Mouse (Mus musculus): ENCODE measurements around the gene Pold1. TPM values are rescaled to one million over a fixed set of nuclear protein-coding genes. Genes with fewer than 3 reads are reported as not detected.
A peak's percentile ranks its signal among the peaks of the same experiment; 100 is the strongest.

Gene Pold1
- total RNA-seq, 2 experiments from 2014 or later, result 8.8 to 9.4 TPM

DNA sequence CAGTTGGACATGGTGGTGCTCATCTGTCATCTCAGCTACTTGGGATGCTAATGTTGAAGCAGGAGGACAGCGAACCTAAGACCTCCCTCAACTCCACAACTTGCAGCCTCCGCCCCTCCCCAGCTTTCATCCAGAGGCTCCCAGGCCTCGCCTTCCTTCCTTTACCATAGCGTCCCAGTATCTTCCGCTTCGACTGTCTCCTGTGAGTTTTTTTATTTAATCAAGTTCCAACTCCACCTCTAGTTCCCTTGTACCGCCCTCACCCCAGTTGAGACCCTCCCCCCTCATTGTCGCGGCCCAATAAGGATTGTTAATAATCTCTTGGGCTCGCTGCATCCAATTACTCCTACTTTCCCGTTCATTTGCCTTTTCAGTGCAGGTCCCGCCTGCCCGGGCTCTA, 41.3 kb upstream of the Pold1 start:
- intact Hi-C loops (cut with DNase I), result no loop called here

DNA sequence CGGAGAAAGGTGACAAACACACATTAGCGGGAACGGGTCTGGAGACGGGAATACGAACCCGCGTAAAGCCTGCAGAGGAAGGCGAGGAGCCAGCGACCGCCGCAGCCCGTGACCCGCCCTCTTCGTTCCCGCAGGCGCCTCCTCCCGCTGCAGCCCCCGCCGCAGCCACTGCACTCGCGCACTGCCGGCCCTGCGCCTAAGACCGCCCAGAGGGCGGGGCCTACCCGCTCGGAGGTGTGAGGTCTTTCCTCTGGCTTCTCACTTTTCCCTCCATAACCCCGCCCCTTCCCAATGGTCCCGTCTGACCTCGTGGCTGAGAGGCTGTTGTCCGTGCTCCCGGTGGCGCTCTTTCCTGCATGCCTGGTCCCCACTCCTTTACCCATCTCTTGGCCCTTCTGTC, 40.5 kb upstream of the Pold1 start:
- no peak; the same call in 1 of the 2 replicates for TF ChIP-seq CTCF (IDR thresholded peaks at IDR 0.05)
- H3K27ac ChIP-seq, result peak overlapping the region; percentile 53; the same call in 1 of the 2 replicates
- intact Hi-C loops (cut with DNase I), result no loop called here

More for the DNA sequence above, 41.3 kb upstream of the Pold1 start:
- Histone ChIP-seq H3K4me3 (peak overlapping the region; percentile 54), H3K27ac (peak overlapping the region; percentile 55; the same call in 1 of the 2 replicates)
- no peak for TF ChIP-seq CTCF (IDR thresholded peaks at IDR 0.05)
- DNase-seq (ENCODE audit: extremely low spot score in 1 of 2, low spot score in 2 of 2), result no peak

DNA sequence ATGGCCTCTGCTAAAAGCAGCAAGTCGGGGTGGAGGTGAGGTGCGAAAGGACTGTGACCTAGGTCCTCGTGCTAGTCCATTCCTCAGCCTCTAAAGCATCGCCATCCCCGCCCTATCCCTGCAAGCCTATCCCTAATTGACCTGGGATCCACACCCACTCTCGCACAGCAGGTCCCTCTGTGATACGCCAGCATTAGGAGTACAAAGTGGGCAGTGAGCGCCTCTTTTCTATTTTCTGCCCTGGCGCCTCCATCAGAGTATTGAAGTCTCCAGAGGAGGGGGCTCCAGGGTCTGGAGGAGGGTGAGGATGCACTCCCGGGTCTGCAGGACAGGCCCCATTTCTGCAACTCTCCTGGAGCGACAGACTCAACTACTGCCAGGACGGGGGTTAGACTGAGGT, 39.7 kb upstream of the Pold1 start:
- DNase-seq (ENCODE audit: extremely low spot score in 1 of 2, low spot score in 2 of 2), result no peak
- TF ChIP-seq CTCF (IDR thresholded peaks at IDR 0.05), result no peak
- Histone ChIP-seq H3K27ac (no peak overlapping the region; the same call in 1 of the 2 replicates), H3K4me3 (peak overlapping the region; percentile 54)
- intact Hi-C loops (cut with DNase I), result no loop called here

More for the DNA sequence above, 40.5 kb upstream of the Pold1 start:
- H3K4me3 ChIP-seq, result peak overlapping the region; percentile 54
- DNase-seq (ENCODE audit: extremely low spot score in 1 of 2, low spot score in 2 of 2), result peak; percentile 73 to 82

DNA sequence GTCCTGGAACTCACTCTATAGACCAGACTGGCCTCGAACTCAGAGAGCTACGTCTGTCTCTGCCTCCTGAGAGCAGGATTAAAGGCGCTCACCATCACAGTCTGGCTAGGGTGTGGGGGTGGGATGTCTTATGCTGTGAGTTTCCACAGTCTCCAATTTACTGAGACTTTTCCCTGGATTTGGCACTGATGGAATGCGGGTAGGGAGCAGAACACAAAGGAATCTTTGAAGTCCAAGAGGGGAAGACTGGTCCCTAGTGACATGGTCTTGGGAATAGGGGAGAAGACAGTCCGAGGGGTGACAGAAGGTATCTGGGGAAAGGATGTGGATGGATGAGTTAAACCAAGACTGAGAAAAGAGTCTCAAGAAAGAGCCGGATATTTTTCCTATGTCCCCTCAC, 39.0 kb upstream of the Pold1 start:
- TF ChIP-seq CTCF (IDR thresholded peaks at IDR 0.05), result no peak
- peak overlapping the region; percentile 50 for H3K4me3 ChIP-seq
- intact Hi-C loops (cut with DNase I), result no loop called here
- H3K27ac ChIP-seq, result no peak overlapping the region; the same call in 1 of the 2 replicates
- no peak for DNase-seq (ENCODE audit: extremely low spot score in 1 of 2, low spot score in 2 of 2)

DNA sequence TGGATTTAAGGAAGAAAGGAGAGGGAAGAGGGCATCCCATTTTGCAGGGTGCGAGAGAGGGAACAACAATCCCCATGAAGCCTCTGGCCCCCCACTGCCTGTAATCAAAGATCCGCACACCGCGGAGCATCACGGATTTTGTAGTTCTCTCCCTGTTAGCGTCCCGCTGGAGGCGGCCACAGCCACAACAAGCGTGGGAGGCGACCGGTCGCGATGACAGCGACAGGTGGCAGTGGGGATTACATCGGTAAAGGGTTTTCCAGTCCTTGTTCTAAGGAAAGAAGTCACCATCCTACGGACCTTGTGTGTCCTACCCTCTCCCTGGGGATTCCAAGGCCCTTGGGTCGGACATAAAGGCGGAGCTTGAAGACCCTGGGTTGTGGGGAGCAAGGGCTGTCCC, 38.3 kb upstream of the Pold1 start:
- TF ChIP-seq CTCF (IDR thresholded peaks at IDR 0.05), result no peak
- intact Hi-C loops (cut with DNase I), result no loop called here
- peak overlapping the region; percentile 90 for H3K27ac ChIP-seq
- peak overlapping the region; percentile 50 for H3K4me3 ChIP-seq
- DNase-seq (ENCODE audit: extremely low spot score in 1 of 2, low spot score in 2 of 2), result peak; percentile 79 to 80

DNA sequence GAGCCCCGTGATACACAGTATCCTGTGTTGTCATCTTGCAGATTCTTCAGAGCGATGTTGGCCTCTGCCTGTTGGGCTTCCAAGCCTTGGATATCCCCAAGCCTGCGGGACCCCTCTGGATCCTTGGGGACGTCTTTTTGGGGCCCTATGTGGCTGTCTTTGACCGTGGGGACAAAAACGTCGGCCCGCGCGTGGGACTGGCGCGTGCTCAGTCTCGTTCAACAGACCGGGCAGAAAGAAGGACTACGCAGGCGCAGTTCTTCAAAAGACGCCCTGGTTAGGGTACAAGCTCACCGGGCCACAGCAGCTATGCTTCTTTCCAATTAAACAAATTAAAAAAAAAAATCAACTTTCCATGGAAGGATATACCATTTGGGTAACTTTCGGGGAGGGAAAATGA, 37.9 kb upstream of the Pold1 start:
- intact Hi-C loops (cut with DNase I), result no loop called here
- H3K27ac ChIP-seq, result peak overlapping the region; percentile 90
- H3K4me3 ChIP-seq, result peak overlapping the region; percentile 50
- no peak for TF ChIP-seq CTCF (IDR thresholded peaks at IDR 0.05)
- DNase-seq (ENCODE audit: extremely low spot score in 1 of 2, low spot score in 2 of 2), result peak; percentile 69 to 73

DNA sequence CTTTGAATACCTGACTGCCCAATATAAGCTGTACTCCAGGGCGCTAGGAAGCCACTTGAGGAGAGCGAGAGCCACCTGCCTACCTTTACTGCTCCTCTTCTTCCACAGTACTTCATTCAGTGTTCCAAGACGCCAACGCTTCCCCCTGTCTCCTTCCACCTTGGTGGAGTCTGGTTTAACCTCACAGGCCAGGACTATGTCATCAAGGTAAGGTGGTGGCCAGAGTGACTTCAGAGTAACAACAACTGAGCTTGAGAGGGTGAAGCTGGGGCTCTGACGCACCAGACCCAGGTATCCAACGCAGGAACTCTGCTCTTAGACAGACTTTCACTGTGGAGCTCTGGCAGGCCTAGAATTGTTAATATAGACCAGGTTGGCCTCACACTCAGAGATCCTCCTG, 37.0 kb upstream of the Pold1 start:
- no peak for DNase-seq (ENCODE audit: extremely low spot score in 1 of 2, low spot score in 2 of 2)
- Histone ChIP-seq H3K27ac (no peak overlapping the region), H3K4me3 (no peak overlapping the region)
- no peak for TF ChIP-seq CTCF (IDR thresholded peaks at IDR 0.05)
- intact Hi-C loops (cut with DNase I), result no loop called here

DNA sequence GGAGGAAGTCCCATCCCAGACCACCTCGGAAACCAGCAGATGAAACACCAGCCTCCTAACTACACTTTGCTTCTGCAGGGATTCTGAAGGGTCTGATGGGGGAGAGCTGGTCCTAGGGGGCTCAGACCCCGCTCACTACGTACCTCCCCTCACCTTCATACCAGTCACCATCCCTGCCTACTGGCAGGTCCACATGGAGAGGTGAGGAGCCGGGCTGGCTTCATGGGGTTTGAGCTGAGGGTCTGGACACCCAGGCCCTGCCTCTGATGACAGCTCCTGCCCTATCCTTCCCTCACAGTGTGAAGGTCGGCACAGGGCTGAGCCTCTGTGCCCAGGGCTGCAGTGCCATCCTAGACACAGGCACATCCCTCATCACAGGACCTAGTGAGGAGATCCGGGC, 36.3 kb upstream of the Pold1 start:
- no peak for TF ChIP-seq CTCF (IDR thresholded peaks at IDR 0.05)
- H3K4me3 ChIP-seq, result no peak overlapping the region
- H3K27ac ChIP-seq, result no peak overlapping the region
- DNase-seq (ENCODE audit: extremely low spot score in 1 of 2, low spot score in 2 of 2), result no peak
- intact Hi-C loops (cut with DNase I), result no loop called here

DNA sequence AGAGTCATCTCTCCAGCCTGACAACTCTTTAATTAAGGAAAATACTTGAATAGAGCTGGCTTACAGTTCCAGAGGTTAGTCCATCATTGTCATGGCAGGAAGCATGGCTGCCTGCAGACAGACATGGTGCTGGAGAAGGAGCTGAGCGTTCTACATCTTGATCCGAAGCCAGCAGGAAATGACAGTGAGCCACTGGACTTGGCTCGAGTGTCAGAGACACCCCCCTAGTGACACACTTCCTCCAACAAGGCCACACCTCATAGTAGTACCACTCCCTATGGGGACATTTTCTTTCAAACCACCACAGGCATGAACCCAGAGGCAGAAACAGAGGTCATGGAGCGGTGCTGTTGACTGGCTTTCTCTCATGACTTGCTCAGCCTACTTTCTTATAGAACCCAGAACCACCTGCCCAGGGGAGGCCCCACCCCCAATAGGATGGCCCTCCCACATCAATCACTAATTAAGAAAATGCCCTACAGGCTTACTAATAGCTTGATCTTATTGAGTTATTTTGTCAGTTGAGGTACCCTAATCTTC, 35.7 kb upstream of the Pold1 start:
- TF ChIP-seq CTCF (IDR thresholded peaks at IDR 0.05), result no peak
- Histone ChIP-seq H3K27ac (no peak overlapping the region), H3K4me3 (no peak overlapping the region)
- DNase-seq (ENCODE audit: extremely low spot score in 1 of 2, low spot score in 2 of 2), result no peak
- intact Hi-C loops (cut with DNase I), result no loop called here

DNA sequence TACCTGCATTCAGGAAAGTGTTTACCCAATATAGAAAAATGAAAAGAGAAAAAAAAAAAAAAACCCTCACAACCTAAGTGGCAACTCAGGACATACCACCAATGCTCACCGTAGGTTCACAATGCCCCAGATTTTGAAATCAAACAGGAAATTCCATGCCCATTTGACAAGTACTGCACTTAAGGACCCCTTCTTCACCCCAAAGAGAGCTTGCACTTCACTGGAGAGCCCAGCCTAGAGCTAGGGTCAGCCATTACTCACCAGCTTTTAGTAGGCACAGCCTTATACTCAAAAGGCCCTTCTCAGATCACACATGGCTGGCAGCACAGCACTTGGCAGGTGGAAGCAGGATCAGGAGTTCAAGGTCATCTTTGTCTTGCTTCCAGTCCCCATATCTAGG, 34.5 kb upstream of the Pold1 start:
- intact Hi-C loops (cut with DNase I), result no loop called here
- no peak for TF ChIP-seq CTCF (IDR thresholded peaks at IDR 0.05)
- Histone ChIP-seq H3K4me3 (no peak overlapping the region), H3K27ac (no peak overlapping the region)
- DNase-seq (ENCODE audit: extremely low spot score in 1 of 2, low spot score in 2 of 2), result no peak

DNA sequence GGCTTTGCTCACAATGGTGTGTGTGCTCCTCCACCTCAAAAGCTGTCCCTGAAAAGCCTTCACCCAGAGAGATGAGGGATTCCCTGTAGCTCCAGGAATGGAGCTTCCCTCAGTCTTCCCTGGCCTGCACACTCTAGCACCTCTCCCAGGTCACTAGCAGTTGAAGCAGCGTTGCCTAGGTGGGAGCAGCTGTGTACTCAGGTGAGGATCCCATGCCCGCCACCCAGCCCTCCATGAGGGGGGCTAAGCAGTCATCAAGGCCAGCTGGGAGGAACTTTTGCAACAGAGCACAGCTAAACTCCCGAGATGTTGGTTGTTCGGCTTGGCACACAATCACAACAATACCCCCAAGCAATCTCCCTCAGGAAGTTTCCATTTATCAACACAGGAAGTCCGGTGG, 34.1 kb upstream of the Pold1 start:
- no peak for TF ChIP-seq CTCF (IDR thresholded peaks at IDR 0.05)
- Histone ChIP-seq H3K4me3 (no peak overlapping the region), H3K27ac (no peak overlapping the region)
- intact Hi-C loops (cut with DNase I), result no loop called here
- DNase-seq (ENCODE audit: extremely low spot score in 1 of 2, low spot score in 2 of 2), result no peak

DNA sequence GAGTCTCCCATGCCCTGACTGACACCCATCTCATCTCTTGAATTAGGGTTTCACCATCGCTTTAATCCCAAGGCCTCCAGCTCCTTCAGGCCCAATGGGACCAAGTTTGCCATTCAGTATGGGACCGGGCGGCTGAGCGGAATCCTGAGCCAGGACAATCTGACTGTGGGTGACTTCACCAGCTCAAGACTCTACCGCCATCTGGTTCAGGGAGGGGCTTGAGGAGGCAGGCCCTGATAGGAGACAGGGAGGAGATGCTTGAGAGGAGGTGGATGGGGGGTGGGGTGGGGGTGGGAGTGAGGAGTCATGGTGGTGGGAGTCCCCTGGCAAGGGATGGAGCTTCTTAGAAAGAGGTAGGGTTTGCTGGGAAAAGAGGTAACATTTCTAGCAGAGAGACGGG, 33.0 kb upstream of the Pold1 start:
- no peak for DNase-seq (ENCODE audit: extremely low spot score in 1 of 2, low spot score in 2 of 2)
- intact Hi-C loops (cut with DNase I), result no loop called here
- Histone ChIP-seq H3K4me3 (no peak overlapping the region), H3K27ac (no peak overlapping the region)
- no peak for TF ChIP-seq CTCF (IDR thresholded peaks at IDR 0.05)

DNA sequence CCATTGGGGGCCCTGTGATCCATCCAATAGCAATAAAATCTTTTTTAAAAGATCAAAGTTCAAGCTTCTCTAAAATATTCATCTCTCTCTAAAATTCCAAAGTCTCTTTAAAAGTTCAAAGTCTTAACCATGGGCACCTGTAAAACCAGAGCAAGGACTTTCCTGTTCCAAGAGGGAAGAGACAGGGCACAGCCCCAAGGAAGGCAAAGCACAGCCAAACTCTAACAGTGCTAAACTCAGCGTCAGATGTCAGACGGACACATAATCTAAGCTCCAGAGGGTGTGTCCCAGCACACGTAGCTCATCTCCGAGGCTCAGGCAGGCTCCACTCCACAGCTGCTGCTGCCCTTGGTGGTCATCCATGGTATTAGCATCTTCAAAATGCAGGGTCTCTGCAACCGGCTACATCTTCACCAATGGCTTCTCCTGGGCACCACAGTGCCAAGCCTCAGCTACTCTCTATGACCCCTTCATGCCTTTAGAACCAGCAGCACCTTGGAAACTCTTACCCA, 27.7 kb upstream of the Pold1 start:
- no peak overlapping the region for H3K4me3 ChIP-seq
- TF ChIP-seq CTCF (IDR thresholded peaks at IDR 0.05), result no peak
- H3K27ac ChIP-seq, result no peak overlapping the region
- no peak for DNase-seq (ENCODE audit: extremely low spot score in 1 of 2, low spot score in 2 of 2)
- intact Hi-C loops (cut with DNase I), result no loop called here

Measured in left cerebral cortex, adult 2 months (tissue).